In genomic region chr12:107285622-107286021, GRCm38 (mm10) we compare ENCODE assay signal across 20 mouse cellular contexts.
DNase-seq lines count a peak whose midpoint lies in the region; ATAC-seq lines count a peak whose summit lies in the region.
"Had no signal": no experiment of that assay in that cellular context is flagged by ENCODE, and none has a peak within 500 bp of the region (broad histone marks: within the 10 kb centered on the region; RNA-seq: fewer than 3 reads in every experiment).

No protein-coding gene starts in this region.

- no peak overlapping the region for H3K9ac ChIP-seq in forebrain, embryonic 14.5 days (ENCODE audit: low read length)
- H3K9ac ChIP-seq in forebrain, embryonic 12.5 days: no peak overlapping the region
- H3K9ac ChIP-seq in midbrain, embryonic 11.5 days (ENCODE audit: low read length): no peak overlapping the region
- no peak overlapping the region for H3K9ac ChIP-seq in midbrain, embryonic 15.5 days
- H3K9ac ChIP-seq: embryonic facial prominence, embryonic 13.5 days; heart, embryonic 13.5 days; hindbrain, embryonic 15.5 days had no signal

- no peaks in the 10 kb centered on the region for H3K27me3 ChIP-seq in forebrain, embryonic 14.5 days (replicated peaks; ENCODE audit: control insufficient read depth, insufficient read depth, low read length)
- H3K27me3 ChIP-seq in forebrain, embryonic 12.5 days: no peaks in the 10 kb centered on the region
- H3K27me3 ChIP-seq in midbrain, embryonic 11.5 days (ENCODE audit: control insufficient read depth, insufficient read depth, low read length): no peaks in the 10 kb centered on the region
- no peaks in the 10 kb centered on the region for H3K27me3 ChIP-seq in midbrain, embryonic 15.5 days (replicated peaks)
- H3K27me3 ChIP-seq: embryonic facial prominence, embryonic 13.5 days; heart, embryonic 13.5 days; hindbrain, embryonic 15.5 days had no signal

- peak; percentile 62 for DNase-seq in forebrain, embryonic 14.5 days (ENCODE audit: low spot score)
- peak; percentile 41 for DNase-seq in midbrain, embryonic 11.5 days (ENCODE audit: low spot score, missing footprints)
- DNase-seq in right cerebral cortex, postnatal 4 days: peak; percentile 14
- DNase-seq in right cerebral cortex, adult 18-20 months: no peak
- DNase-seq in telencephalon, adult 2 months (ENCODE audit: low read depth, low spot score): peak; percentile 11
- DNase-seq in cerebellum, postnatal 10 days: no peak
- DNase-seq: adrenal gland, postnatal 14 days; cerebellum, adult 11 months; cerebellum, adult 8-10 months; cerebellum, postnatal 25 days; gastrocnemius, adult 2 months; gastrocnemius, postnatal 36 days; heart, adult 11 months; heart, postnatal 36 days had no signal

- H3K36me3 ChIP-seq in forebrain, embryonic 14.5 days (ENCODE audit: control insufficient read depth, insufficient read depth, low read length): no peaks in the 10 kb centered on the region
- H3K36me3 ChIP-seq in forebrain, embryonic 12.5 days (replicated peaks): no peaks in the 10 kb centered on the region
- no peaks in the 10 kb centered on the region for H3K36me3 ChIP-seq in midbrain, embryonic 11.5 days (ENCODE audit: control insufficient read depth, insufficient read depth, low read length)
- no peaks in the 10 kb centered on the region for H3K36me3 ChIP-seq in midbrain, embryonic 15.5 days (replicated peaks)
- H3K36me3 ChIP-seq: embryonic facial prominence, embryonic 13.5 days; heart, embryonic 13.5 days; hindbrain, embryonic 15.5 days had no signal

- peak overlapping the region; percentile 27; the same call in 1 of the 2 replicates for H3K27ac ChIP-seq in forebrain, embryonic 14.5 days (ENCODE audit: low read depth, low read length)
- no peak overlapping the region for H3K27ac ChIP-seq in forebrain, embryonic 12.5 days
- H3K27ac ChIP-seq in midbrain, embryonic 11.5 days (ENCODE audit: low read depth, low read length): no peak overlapping the region
- H3K27ac ChIP-seq in midbrain, embryonic 15.5 days: no peak overlapping the region
- H3K27ac ChIP-seq: embryonic facial prominence, embryonic 13.5 days; gastrocnemius, adult 2 months; heart, embryonic 13.5 days; hindbrain, embryonic 15.5 days had no signal

- H3K9me3 ChIP-seq in forebrain, embryonic 14.5 days (replicated peaks; ENCODE audit: control insufficient read depth, low read length): no peaks in the 10 kb centered on the region
- no peaks in the 10 kb centered on the region for H3K9me3 ChIP-seq in forebrain, embryonic 12.5 days
- H3K9me3 ChIP-seq in midbrain, embryonic 11.5 days (ENCODE audit: control insufficient read depth, low read length): no peaks in the 10 kb centered on the region
- H3K9me3 ChIP-seq in midbrain, embryonic 15.5 days: no peaks in the 10 kb centered on the region
- H3K9me3 ChIP-seq: embryonic facial prominence, embryonic 13.5 days; heart, embryonic 13.5 days; hindbrain, embryonic 15.5 days had no signal

- H3K4me1 ChIP-seq in forebrain, embryonic 14.5 days (ENCODE audit: control insufficient read depth, insufficient read depth, low read length): peaks cover 4% of the 10 kb centered on the region
- H3K4me1 ChIP-seq in forebrain, embryonic 12.5 days: no peaks in the 10 kb centered on the region
- H3K4me1 ChIP-seq in midbrain, embryonic 11.5 days (ENCODE audit: control insufficient read depth, insufficient read depth, low read length): no peaks in the 10 kb centered on the region
- no peaks in the 10 kb centered on the region for H3K4me1 ChIP-seq in midbrain, embryonic 15.5 days
- H3K4me1 ChIP-seq: heart, embryonic 13.5 days; hindbrain, embryonic 15.5 days had no signal

- no peak overlapping the region for H3K4me2 ChIP-seq in forebrain, embryonic 14.5 days (ENCODE audit: low read length)
- H3K4me2 ChIP-seq in forebrain, embryonic 12.5 days: no peak overlapping the region
- no peak overlapping the region for H3K4me2 ChIP-seq in midbrain, embryonic 11.5 days
- H3K4me2 ChIP-seq in midbrain, embryonic 15.5 days: no peak overlapping the region
- H3K4me2 ChIP-seq: embryonic facial prominence, embryonic 13.5 days; heart, embryonic 13.5 days; hindbrain, embryonic 15.5 days had no signal

- ATAC-seq in forebrain, embryonic 14.5 days: no peak
- ATAC-seq in forebrain, embryonic 12.5 days (ENCODE audit: low FRiP score): no peak
- ATAC-seq in midbrain, embryonic 11.5 days (ENCODE audit: low FRiP score): no peak
- ATAC-seq in midbrain, embryonic 15.5 days (replicated peaks): no peak
- ATAC-seq: intestine, embryonic 16.5 days had no signal

- WGBS in forebrain, embryonic 14.5 days: 48% methylated on average over 9 of the region's 9 CpGs
- 60% methylated on average over 9 of the region's 9 CpGs for WGBS in forebrain, embryonic 12.5 days
- WGBS in midbrain, embryonic 11.5 days: 78% methylated on average over 9 of the region's 9 CpGs
- WGBS in midbrain, embryonic 15.5 days: 66% methylated on average over 9 of the region's 9 CpGs

- H3K4me3 ChIP-seq in forebrain, embryonic 14.5 days (ENCODE audit: low read depth, low read length): no peak overlapping the region
- no peak overlapping the region for H3K4me3 ChIP-seq in forebrain, embryonic 12.5 days (replicated peaks)
- no peak overlapping the region for H3K4me3 ChIP-seq in midbrain, embryonic 11.5 days (ENCODE audit: low read depth, low read length)
- H3K4me3 ChIP-seq in midbrain, embryonic 15.5 days: no peak overlapping the region
- H3K4me3 ChIP-seq: embryonic facial prominence, embryonic 13.5 days; gastrocnemius, adult 2 months; heart, embryonic 13.5 days; hindbrain, embryonic 15.5 days had no signal

Comparison
In these comparisons a context has a peak if more than half of its experiments do, and no peak if none do; other contexts are left out.
1. DNase-seq: peak in forebrain, embryonic 14.5 days (single experiment), midbrain, embryonic 11.5 days (single experiment), right cerebral cortex, postnatal 4 days (single experiment) and telencephalon, adult 2 months (single experiment); none in right cerebral cortex, adult 18-20 months (single experiment) and cerebellum, postnatal 10 days (0 of 2).